Mouse (Mus musculus): ENCODE measurements at regions not wholly inside any gene's neighbourhood (a gene's known extent, or its start where the extent isn't known, plus 50 kb on each side); places are given as distances from the start of the nearest gene placed in this dataset.

DNA sequence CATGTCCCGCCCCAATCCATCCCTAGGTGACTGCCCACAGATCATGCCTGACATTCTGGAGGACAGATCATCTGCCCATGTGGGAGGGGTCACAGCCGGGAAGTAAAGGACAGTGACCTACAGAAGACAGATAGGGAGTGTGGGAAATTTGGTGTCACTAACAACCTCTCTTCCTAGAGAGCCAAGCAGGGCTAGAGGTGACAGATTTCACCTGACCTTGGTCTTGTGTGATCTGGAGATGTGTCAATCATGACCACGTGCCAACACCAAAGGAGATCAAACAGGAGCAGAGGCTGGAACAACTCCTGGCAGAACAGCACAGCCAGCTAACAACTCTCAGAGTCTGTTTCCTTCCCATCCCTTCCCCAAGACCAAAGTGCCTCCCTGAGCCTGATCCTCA, 85.0 kb downstream of the Rplp1 start:
- TF ChIP-seq EP300 (IDR thresholded peaks at IDR 0.05; ENCODE audit: low read depth) (no peak), CTCF (IDR thresholded peaks at IDR 0.05; ENCODE audit: low read depth) (no peak)
